Mouse (Mus musculus): Measurements from ENCODE around the gene Islr2.

Islr2 gene

DNA sequence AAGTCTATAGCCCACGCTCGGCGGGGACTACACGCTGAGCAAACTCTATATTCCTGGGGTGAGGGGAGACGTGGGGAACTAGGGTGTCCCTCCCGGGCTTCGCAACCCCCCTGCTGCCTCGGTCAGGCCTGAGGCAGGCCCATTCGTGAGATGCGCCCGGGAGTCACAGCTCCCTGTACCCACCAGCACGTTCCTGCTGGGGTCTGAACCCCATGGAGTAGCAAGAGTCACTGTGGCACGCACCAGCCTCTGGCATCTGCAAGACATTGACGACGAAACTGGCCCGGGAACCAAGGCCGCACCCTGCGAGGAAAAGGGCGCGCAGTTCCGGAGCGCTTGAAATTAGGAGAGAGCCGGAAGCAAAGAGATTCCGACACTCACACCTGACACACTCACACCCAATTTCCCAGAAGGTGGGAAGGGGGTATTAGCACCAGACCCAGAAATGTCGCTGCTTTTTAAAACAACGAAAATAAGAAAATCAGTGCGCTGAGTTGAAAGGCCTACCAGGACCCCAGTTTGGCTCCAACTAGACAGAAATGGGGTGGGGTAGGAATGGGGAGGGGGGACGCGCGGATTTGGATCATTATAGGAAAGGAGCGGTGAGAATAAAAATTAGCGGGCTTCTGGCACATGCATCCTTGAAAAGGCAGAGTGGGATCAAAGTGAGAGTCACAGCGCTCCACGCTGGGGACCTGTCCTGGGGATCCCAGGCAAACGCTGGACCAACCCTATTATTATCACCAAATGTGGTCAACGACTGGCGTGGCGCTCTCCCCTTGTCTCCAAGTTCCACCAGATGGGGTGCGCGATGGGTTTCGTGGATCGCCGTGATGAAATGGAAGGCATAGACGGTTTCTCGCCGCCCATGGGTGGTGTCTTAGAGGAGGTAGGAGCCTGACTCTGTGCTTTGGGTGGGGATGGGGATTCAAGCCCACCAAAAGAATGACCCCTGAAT, 7.2 kb downstream of the Islr2 start:
- no peak for DNase-seq (ENCODE audit: low read depth, low spot score)

DNA sequence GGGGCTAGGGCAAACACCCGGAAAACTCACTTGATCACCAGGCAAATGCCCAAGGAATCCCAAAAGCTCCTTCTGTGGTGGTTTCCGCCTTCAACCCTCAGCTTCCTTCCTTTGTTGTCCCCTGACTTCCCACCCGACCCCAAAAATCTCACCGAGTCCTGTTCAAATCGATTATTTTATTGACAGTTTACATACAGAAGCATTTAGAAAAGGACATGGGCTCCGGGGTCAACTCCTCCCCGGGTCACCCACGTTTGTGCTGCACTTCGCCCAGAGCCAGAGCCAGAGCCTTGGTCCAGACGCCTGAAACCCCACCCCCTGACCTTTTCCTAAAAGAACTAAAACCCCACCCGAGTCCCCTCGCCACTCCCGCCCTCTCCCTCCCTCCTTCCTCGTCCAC, 8.0 kb downstream of the Islr2 start:
- DNase-seq (ENCODE audit: low read depth, low spot score) = no peak

DNA sequence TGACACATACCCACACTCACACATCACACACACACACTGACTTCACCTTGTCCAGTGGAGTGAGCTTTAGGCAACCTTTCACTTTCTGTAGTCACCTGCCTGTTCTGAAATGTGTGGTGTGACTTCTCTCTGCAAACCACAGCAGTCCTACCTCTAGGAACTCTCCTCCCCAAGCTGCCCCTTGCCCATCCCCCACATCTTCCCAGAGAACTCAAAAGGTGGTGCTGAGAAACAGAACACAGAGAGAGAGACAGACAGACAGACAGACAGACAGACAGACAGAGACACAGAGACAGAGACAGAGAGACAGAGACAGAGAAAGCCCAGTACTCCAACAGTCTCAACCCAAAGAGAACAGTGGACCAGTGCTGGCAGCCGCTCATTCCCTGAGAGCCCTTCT, 8.4 kb downstream of the Islr2 start:
- DNase-seq (ENCODE audit: low read depth, low spot score) = no peak

DNA sequence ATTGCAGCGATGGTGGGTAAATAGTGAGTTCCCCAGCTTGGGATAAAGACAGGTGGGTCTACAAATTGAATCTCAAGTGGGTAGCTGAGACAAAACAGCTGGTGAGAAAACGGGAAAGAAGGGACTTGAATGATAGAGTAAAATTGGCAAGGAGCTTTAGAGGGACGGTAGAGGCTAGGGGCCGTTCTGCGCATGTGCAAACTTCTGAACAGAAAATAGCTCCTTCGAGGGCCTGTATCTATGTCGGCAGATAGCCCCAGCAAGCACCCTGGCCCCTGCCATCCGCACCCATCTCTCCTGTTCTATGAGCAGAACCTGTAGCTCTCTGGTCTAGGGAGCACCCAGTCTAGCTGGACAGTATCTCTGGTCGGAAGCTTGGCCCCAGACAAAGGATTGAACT, 9.9 kb downstream of the Islr2 start:
- no peak for DNase-seq (ENCODE audit: low read depth, low spot score)

DNA sequence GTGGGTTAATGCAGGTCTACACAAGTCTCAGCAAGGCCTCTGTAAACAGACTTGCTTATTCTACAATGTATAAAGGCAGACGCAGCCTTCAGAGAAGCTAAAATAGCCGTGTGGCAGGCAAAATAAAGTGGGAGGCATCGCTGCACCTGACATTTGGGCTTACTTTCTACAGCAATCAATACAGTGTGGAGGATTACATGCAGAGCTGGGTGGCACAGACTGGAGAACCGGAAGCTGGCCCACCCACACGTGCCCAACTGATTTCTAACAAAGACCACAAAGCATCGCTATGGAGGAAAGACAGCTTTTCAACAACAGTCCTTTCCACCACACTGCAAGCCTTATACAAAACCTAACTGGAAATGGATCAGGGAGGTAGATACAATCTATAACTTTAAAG, 19.7 kb downstream of the Islr2 start:
- DNase-seq (ENCODE audit: low read depth, low spot score) = no peak

DNA sequence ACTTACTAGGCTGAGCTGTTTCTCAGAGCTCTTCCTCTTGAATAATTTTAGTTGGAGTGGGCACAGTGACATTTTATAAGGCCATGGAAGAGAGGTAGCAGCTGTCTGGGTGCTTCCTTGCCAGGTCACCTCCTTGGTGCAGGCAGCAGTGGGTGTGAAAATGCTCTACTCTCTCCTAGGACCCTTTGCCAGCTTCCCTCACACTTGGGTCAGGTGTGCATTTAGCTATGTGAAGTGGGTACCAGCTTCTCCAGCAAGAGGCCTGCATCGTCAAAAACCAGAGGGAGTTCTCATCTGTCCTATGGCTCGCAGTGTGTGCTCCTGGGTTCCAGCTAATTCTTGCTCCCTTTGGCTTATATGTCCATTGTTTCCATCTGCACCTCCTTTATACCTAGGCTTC, 24.7 kb downstream of the Islr2 start:
- DNase-seq (ENCODE audit: low read depth, low spot score) = no peak

DNA sequence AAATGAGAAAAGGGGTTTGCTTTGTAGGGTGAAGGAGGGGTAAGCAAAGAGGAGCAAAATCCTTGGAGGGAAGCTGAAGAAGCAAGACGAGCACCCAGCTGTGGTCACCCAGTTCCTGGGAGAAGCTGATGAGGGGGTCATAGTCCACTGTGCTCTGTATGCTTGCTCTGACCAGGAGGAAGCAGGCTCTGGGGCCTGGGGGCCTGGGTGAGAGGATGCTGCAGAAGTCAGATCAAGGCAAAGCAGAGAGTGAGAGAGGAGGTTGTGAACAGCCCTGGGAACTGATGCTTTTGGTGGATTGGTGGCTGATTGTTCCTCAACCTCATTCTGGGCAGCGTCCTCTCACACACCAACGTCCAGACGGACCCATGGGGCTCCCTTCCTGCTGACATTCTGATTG, 27.0 kb downstream of the Islr2 start:
- no peak for DNase-seq (ENCODE audit: low read depth, low spot score)

DNA sequence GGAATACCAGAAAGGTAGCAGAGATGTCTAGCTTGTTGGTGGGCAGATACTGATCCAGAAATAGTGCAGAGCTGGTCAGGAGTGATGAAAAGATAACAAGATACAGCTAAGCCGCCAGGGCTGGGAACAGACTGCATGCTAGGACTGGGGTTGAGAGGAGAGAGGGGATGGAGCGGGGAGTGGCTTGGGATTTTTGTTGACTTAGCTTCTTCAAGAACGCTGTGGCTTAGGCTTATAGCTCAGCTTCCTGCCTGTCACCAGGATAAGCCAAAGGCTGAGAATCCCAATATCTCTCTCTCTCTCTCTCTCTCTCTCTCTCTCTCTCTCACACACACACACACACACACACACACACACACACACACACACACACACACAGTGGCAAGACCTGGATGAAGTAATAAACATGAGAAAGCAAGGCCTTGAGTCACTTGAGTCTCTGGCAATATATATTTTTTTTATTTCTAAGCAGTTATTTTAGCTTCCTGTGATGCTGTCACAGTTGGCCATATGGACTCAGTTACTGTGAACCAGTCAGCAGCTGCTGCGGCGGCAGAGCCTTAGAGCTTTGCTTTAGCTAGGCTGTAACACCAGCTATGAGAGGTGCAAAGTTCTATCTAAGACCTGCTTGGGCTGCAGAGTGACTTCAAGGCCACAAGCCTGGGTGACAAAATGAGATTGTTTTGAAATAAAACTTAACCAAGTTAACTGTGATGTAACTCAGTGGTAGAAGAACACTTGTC, 28.2 kb downstream of the Islr2 start:
- DNase-seq (ENCODE audit: low read depth, low spot score) = no peak

DNA sequence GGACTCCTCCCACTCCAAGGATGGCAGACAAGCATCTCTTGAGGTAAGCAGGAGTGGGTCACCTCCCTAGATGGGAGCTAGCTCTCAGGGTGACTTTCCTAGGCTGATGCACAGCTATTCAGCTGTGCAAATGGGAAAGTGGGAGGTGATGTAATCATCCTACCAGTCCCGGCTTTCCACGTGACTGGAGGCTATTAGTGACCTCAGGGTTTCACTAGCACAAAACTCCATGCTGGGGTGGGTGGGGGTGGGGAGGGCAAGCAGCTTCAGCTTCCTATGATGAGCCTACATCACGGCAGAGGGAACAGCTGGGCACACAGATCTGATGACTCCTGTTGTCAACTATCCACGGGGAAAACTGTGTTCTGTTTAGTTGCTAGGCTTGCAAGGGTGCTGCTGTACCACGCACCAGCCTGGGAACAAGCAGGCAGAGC, 29.3 kb downstream of the Islr2 start:
- no peak for DNase-seq (ENCODE audit: low read depth, low spot score)

DNA sequence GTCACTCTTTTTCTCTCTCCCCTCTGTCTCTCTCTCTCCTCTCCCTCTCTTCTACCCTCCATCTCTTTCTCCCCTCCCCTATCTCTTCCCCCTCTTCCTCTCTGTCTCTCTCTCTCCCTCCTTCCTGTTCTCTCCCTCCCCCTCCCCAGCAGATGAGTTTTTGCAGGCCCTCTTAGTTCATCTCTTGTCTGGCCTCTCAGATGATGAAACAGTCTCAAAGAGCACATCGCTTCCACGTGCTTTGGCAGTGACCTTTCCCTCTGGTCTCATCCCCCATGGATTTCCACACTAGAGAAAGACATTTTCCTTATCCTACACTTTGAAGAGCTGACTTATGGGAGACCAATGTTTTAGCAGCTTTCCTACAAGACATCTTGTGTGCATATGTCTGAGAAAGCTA, 31.3 kb downstream of the Islr2 start:
- DNase-seq (ENCODE audit: low read depth, low spot score) = no peak

DNA sequence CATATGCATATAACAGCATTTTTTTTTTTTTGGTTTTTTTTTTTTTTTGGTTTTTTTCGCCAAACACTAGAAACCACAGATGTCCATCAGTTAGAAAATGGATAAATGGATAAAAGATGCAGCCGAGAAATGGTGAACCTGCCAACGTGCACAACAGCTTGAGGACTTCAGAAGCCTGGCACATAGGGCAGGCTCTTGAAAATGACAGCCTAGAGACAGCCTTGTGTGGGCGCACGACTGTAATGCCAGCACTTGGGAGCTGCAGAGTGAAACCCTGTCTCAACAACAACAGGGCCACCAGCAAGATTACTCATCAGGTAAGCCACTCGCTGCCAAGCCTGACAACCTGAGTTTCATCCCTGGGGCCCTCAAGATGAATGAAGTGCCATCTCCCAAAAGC, 34.7 kb downstream of the Islr2 start:
- DNase-seq (ENCODE audit: low read depth, low spot score) = no peak

DNA sequence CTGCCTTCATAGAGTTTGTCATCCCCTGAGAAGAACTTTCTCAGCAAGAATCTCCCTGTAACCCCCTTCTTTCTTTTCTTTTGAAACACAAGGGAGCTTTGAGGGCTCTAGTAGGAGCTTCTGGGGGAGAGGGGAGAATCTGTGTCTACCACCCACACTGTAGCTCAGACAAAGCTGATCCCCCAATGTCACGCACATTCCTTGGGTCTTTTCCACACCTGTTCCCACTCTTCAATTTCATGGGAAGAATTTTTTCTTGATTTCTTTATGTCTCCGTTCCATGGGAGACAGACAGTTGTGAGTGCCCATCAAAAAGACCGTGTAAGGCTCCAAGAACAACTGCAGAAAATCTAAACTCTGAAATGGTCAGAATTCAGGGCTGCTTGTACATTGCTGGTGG, 35.2 kb downstream of the Islr2 start:
- DNase-seq (ENCODE audit: low read depth, low spot score) = no peak

DNA sequence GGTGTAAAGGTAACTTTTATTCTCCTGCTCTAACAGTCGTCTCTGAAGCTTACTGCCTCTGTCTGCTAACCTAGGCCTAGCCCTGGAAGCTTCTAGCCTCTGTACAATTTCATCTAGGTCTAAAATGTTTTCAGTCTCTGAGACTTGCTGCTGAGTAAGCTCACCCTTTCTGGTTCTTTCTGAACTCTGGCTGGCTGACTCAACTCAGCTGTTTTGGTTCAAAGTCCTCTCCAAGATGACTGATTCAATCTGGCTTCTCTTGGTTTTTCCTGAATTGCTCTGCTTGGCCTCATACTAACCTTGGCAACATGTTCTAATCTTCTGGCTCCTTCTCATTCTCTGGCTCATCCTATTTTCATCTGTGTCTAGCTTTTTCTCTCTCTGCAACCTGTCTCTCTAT, 38.3 kb downstream of the Islr2 start:
- no peak for DNase-seq (ENCODE audit: low read depth, low spot score)

DNA sequence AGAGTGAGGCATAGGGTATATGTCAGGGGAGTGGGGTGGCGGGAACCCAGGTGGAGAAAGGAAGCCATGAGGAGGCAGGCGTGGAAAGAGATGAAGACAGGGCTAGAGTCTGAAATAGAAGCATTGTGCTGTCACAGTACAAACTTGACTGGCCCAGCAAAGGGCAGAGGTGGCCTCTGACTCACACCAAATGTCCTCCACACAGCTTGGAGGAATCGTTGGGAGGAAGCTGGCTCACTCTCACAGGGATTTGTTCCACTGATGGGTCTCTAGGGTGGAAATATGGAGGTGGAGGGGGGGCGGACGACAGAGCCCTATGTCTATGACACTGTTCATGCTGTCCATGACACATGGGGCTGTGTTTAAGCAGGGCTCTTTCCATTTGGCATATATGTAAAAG, 41.0 kb downstream of the Islr2 start:
- no peak for DNase-seq (ENCODE audit: low read depth, low spot score)

DNA sequence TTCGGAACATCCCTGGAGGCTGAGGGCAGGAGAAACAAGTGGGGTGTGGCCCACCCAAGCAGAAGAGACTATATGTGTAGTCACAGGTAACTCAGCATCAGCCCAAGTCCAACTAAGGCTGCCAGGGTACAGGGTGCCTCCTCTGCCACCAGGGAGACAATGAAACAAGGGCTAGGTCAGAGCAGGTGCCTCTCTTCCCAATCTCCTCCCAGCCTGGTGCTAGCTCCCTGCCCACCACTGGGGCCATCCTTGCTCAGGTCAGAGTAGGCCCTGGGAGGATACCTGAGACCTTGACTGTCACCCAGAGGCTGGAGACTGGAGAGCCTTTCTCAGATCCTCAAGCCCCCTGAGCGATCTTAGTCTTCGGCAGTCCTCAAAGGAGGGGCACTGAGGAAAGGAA, 41.9 kb downstream of the Islr2 start:
- no peak for DNase-seq (ENCODE audit: low read depth, low spot score)

DNA sequence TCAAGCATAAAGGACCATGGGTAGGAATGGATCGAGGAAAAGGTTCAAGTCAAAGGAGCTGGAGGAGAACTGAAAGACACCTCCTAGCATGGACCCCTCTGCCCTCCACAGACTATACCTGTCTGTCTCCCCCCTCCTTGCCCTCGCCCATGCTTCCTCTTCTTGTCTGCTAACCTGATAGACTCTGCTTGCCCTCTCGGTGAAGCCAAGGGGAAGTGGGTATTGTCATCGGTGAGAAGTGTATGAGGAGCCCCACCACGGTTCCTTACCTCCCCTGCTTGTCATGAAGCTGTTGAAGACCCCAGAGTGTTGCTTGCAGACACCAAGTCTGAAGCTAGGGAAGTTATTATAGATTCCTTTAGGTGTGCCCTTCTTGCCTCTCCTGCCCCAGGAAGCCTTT, 43.8 kb downstream of the Islr2 start:
- DNase-seq (ENCODE audit: low read depth, low spot score) = no peak

DNA sequence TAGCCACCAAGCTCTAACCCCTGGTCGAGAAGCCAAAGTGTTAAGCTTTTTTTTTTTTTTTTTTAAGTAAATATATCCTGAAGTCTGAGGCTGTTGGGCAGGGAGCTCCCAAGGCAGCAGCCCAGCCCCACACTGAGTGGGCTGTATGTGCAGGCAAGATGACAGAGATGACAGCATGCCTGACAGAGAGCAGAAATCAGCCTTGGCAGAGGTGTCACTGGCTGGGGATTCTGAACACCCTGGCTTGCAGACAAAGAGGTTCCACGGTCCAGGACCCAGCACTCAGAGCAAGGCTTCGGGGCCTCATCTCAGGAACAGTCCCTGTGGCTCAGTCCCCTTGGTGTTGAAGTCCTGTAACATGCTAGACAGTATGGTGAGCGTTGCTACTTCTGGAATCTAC, 44.3 kb downstream of the Islr2 start:
- DNase-seq (ENCODE audit: low read depth, low spot score) = no peak

DNA sequence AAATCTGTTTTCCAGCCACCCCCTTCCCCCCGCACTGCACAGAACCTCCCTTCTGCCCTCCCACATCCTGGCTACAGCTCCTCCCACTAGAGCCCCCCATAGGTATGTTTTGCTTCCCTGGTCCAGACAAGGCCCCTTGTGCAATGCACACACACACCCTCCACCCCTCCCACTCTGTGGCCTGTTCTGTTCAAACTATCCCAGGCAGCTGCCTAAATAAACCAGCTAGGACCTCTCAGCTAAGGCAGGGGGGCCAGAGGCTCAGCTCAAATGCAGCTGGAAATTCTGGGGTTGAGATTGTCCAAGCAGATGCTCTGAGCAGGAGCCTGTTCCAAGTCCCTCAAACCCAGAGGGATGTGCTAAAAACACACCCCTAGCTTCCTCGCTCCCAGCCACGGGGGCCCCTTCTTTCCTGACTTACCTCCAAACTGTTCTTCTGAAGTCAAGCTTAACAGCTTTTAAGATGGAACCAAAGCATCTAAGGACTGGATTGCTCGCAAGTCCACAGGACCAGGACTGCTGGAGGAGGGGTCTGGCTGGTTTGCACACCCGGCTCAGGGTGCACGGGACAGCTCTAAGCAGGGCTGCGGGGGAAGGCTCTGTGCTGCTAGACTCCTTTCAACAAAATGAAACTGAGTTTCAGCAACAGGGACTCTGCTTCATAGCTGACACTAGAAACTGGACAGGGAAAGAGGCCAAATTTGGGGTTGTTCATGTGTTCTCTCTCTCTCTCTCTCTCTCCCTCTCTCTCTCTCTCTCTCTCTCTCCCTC, 45.4 kb downstream of the Islr2 start:
- no peak for DNase-seq (ENCODE audit: low read depth, low spot score)

DNA sequence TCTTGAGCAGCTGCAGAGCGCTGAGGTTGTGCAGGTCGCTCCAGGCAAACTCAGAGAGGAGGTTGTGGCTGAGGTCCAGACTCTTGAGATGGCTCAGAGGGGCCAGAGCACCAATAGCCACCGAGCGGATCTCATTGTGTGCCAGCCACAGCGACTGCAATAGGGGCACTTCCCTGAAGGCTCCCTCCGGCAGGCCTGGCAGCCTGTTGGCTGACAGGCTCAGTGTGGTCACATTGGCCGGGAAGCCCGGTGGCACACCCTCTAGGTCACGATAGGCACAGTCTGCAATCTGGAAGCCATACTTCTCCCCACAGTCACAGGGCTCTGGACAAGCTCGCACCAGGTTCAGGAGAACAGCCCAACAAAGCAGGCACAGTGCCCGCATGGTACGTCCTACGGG, 46.3 kb downstream of the Islr2 start:
- DNase-seq (ENCODE audit: low read depth, low spot score) = no peak

DNA sequence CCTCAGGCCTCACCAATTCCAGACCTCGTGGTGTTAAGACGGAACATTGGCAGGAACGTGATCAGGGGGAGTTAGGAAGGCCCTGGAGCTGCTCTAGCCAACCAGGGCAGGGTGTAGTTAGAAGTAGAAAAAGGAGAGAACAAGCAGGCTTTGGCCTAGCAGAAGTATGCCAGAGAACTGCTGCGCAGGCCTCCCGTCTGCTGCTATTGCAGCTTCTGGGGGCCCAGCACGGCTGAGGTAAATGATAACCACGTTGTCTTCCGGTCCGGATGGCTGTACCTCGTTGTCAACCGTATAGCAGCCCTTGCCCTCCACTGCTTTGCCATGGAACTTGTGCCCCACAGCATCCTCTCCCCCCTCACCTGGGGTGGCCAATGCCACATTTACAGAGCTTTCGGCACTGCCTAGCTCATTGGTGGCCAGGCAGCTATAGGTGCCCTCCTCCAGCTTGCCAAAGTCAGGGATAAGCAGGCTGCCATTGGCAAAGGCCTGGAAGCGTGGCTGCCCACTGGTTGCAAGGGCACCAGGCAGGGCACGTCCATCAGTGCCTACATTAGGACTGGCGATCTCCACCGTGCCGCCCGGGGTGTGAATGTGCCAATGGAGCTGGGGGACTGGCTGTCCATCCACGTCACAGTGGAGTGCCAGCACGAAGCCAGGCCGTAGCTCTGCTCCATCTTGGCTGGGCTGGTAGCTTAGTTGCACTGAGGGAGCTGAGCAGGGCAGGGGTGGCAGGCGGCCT, 47.1 kb downstream of the Islr2 start:
- DNase-seq (ENCODE audit: low read depth, low spot score) = no peak

DNA sequence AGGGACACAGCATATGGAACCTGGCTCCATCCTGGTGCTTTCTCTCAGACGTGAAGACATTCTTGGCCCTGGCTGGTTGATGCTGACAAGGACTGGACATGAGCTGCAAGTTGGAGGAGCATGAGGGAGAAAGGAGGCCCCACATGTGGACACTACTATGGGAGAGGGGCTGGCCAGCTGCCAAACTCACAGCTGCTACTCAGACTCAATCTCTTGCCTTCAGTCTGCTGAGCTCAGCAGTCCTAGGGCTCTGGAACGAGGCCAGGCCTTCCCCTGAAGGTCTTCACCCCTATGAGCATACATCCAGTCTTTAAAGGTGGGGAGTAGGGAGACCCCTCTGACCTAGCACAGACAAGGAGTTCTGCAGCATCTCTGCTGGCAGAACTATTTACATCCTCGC, 48.8 kb downstream of the Islr2 start:
- no peak for DNase-seq (ENCODE audit: low read depth, low spot score)

DNA sequence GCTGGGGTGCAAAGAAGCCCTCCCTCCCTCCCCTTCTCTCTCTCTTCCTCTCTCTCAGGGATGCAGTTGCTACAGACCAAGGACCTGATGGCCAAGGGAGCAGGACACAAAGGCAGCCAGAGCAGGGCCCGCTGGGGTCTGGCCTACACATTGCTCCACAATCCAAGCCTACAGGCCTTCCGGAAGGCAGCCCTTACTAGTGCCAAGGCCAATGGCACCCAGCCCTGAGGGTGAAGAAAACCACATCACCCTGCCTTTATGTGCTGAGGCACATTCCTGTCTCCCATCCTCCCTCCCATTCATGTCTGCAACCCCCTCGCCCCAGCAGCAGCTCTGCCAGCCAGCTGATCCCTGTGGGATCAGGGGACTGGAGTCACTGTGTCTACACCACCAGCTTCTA, 51.0 kb downstream of the Islr2 start:
- DNase-seq (ENCODE audit: low read depth, low spot score) = no peak

Data from brain, embryonic 18.5 days (tissue).